Comparison of ENCODE assay signal across 23 mouse cellular contexts in the genomic region with DNA sequence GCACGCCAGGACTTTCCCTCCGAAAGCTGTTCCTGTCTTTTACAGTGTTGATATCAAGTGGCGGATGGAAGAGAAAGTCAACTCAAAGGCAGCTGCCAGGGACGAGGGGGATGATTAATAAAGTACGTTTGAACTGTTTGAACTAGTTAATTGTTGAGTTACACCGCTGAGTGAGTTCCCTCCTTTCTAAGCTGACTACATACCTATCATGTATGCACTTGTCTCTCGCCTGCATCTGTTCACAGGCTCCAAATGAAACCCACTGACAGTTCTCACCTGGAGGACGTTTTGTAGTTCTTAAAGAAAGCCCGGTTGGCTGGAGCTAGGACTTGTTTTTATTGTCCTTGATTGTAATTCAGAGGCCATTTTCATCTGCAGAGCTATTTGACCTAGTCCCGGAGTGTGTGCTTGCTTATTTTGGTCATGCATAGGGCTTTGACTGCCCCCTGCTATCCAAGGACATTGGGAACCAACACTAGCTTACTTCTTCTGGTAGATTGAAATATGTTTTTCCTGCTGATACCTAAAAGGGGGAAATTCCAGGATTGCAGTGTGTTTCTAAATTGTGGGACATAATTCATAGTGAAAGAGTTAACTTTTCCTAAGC. TPM values are rescaled to one million over a fixed set of nuclear protein-coding genes. Genes with fewer than 3 reads are reported as not detected.
A peak's percentile ranks its signal among the peaks of the same experiment; 100 is the strongest.
DNase-seq lines count a peak whose midpoint lies in the region; ATAC-seq lines count a peak whose summit lies in the region.
"Had no signal": no experiment of that assay in that cellular context is flagged by ENCODE, and none has a peak within 500 bp of the region (broad histone marks: within the 10 kb centered on the region; RNA-seq: fewer than 3 reads in every experiment).

No protein-coding gene starts in this region.

- no peaks in the 10 kb centered on the region for H3K36me3 ChIP-seq in heart, embryonic 12.5 days
- 0 out of 2 replicates have a peak, but pooled peaks cover under 1% of the 10 kb centered on the region for H3K36me3 ChIP-seq in kidney, embryonic 15.5 days
- H3K36me3 ChIP-seq in embryonic facial prominence, embryonic 13.5 days, result no peaks in the 10 kb centered on the region; the same call in 1 of the 2 replicates
- no peaks in the 10 kb centered on the region for H3K36me3 ChIP-seq in limb, embryonic 15.5 days
- H3K36me3 ChIP-seq: neural tube, embryonic 15.5 days had no signal

- peaks cover 26% of the 10 kb centered on the region for H3K4me1 ChIP-seq in heart, embryonic 12.5 days (replicated peaks)
- H3K4me1 ChIP-seq in kidney, embryonic 15.5 days, result peaks cover 27% of the 10 kb centered on the region
- H3K4me1 ChIP-seq in embryonic facial prominence, embryonic 13.5 days, result peaks cover 26% of the 10 kb centered on the region
- peaks cover 15% of the 10 kb centered on the region for H3K4me1 ChIP-seq in limb, embryonic 15.5 days
- H3K4me1 ChIP-seq: forebrain, embryonic 13.5 days; neural tube, embryonic 15.5 days had no signal

- 32% methylated on average over 10 of the region's 10 CpGs for WGBS in heart, embryonic 12.5 days
- 31% methylated on average over 10 of the region's 10 CpGs for WGBS in kidney, embryonic 15.5 days
- 55% methylated on average over 10 of the region's 10 CpGs for WGBS in embryonic facial prominence, embryonic 13.5 days
- WGBS in limb, embryonic 15.5 days, result 50% methylated on average over 10 of the region's 10 CpGs

- H3K27me3 ChIP-seq in heart, embryonic 12.5 days (replicated peaks), result no peaks in the 10 kb centered on the region
- H3K27me3 ChIP-seq in kidney, embryonic 15.5 days, result no peaks in the 10 kb centered on the region
- no peaks in the 10 kb centered on the region for H3K27me3 ChIP-seq in embryonic facial prominence, embryonic 13.5 days
- H3K27me3 ChIP-seq in limb, embryonic 15.5 days, result no peaks in the 10 kb centered on the region
- H3K27me3 ChIP-seq: neural tube, embryonic 15.5 days had no signal

- DNase-seq in heart, adult 9 months (ENCODE audit: low spot score in 2 of 2), result no peak
- peak; percentile 31 for DNase-seq in kidney, adult 11 months
- DNase-seq in layer of hippocampus, postnatal 25 days (ENCODE audit: extremely low spot score in 1 of 2, low spot score in 1 of 2), result no peak
- DNase-seq in lung, postnatal 10 days, result no peak
- DNase-seq: adrenal gland, postnatal 36 days; B cell, adult 2 months; cerebellum, adult 11-12 months; cerebellum, postnatal 25 days; embryo, embryonic 11 days; gastrocnemius, postnatal 10 days; kidney, postnatal 10 days; lung, embryonic 14.5 days; lung, postnatal 4 days; thymus, postnatal 25 days had no signal

- H3K27ac ChIP-seq in heart, embryonic 12.5 days (ENCODE audit: poor library complexity, severe bottlenecking), result peak overlapping the region; percentile 52; the same call in 1 of the 2 replicates
- H3K27ac ChIP-seq in kidney, embryonic 15.5 days, result no peak overlapping the region
- peak overlapping the region; percentile 57 for H3K27ac ChIP-seq in embryonic facial prominence, embryonic 13.5 days
- H3K27ac ChIP-seq in limb, embryonic 15.5 days, result peak overlapping the region; percentile 66; the same call in 1 of the 2 replicates
- H3K27ac ChIP-seq: forebrain, embryonic 13.5 days; hindbrain, postnatal 0 days; neural tube, embryonic 15.5 days had no signal

- no peak for ATAC-seq in heart, embryonic 12.5 days (ENCODE audit: insufficient number of reproducible peaks, low FRiP score)
- ATAC-seq in kidney, embryonic 15.5 days (replicated peaks; ENCODE audit: low FRiP score), result no peak
- ATAC-seq in embryonic facial prominence, embryonic 13.5 days (ENCODE audit: insufficient number of reproducible peaks, insufficient read depth, low FRiP score, low TSS enrichment, low read depth), result no peak
- ATAC-seq in limb, embryonic 15.5 days (ENCODE audit: insufficient number of reproducible peaks, low FRiP score, low TSS enrichment, low read depth), result no peak
- ATAC-seq: forebrain, embryonic 13.5 days; hindbrain, postnatal 0 days; midbrain, embryonic 16.5 days had no signal

- H3K4me3 ChIP-seq in heart, embryonic 12.5 days, result no peak overlapping the region
- H3K4me3 ChIP-seq in kidney, embryonic 15.5 days (replicated peaks), result no peak overlapping the region
- no peak overlapping the region for H3K4me3 ChIP-seq in embryonic facial prominence, embryonic 13.5 days
- H3K4me3 ChIP-seq in limb, embryonic 15.5 days, result no peak overlapping the region
- H3K4me3 ChIP-seq: erythroblast, embryonic 14.5 days; forebrain, embryonic 13.5 days; neural tube, embryonic 15.5 days had no signal

- H3K9me3 ChIP-seq in heart, embryonic 12.5 days (replicated peaks), result no peaks in the 10 kb centered on the region
- H3K9me3 ChIP-seq in kidney, embryonic 15.5 days (replicated peaks), result no peaks in the 10 kb centered on the region
- no peaks in the 10 kb centered on the region for H3K9me3 ChIP-seq in embryonic facial prominence, embryonic 13.5 days
- H3K9me3 ChIP-seq in limb, embryonic 15.5 days, result no peaks in the 10 kb centered on the region
- H3K9me3 ChIP-seq: forebrain, embryonic 13.5 days; neural tube, embryonic 15.5 days had no signal

- H3K4me2 ChIP-seq in heart, embryonic 12.5 days, result peak overlapping the region; percentile 46
- H3K4me2 ChIP-seq in kidney, embryonic 15.5 days, result no peak overlapping the region
- H3K4me2 ChIP-seq in embryonic facial prominence, embryonic 13.5 days, result no peak overlapping the region
- no peak overlapping the region for H3K4me2 ChIP-seq in limb, embryonic 15.5 days
- H3K4me2 ChIP-seq: forebrain, embryonic 13.5 days; lung, embryonic 14.5 days; neural tube, embryonic 15.5 days had no signal

- no peak overlapping the region for H3K9ac ChIP-seq in heart, embryonic 12.5 days
- no peak overlapping the region for H3K9ac ChIP-seq in kidney, embryonic 15.5 days
- H3K9ac ChIP-seq in embryonic facial prominence, embryonic 13.5 days, result no peak overlapping the region
- H3K9ac ChIP-seq in limb, embryonic 15.5 days, result no peak overlapping the region
- H3K9ac ChIP-seq: forebrain, embryonic 13.5 days; lung, embryonic 14.5 days; neural tube, embryonic 15.5 days had no signal

RNA-seq across cellular contexts. Expression of a gene that starts 47.6 kb away (rescaled TPM):
- 28.7 and 32.3 TPM in 2 replicates for polyA plus RNA-seq in heart, embryonic 12.5 days (2016; fragmentation: Nextera tagmentation; extraction: Ambion mirVana)
- 47.1 and 49.5 TPM in 2 replicates for polyA plus RNA-seq in kidney, embryonic 15.5 days (2015; fragmentation: Nextera tagmentation; extraction: Ambion mirVana)
- 54.1 and 56.0 TPM in 2 replicates for polyA plus RNA-seq in embryonic facial prominence, embryonic 13.5 days (2015; fragmentation: Nextera tagmentation; extraction: Ambion mirVana)
- 35.5 and 38.5 TPM in 2 replicates for polyA plus RNA-seq in limb, embryonic 15.5 days (2015; fragmentation: Nextera tagmentation; extraction: Ambion mirVana)
- total RNA-seq in layer of hippocampus, postnatal 25 days (2021), result 10 to 100 TPM; 17.9 to 21.1 TPM

RNA-seq across cellular contexts. Expression of a gene that starts 52.6 kb away (rescaled TPM):
- 15.1 and 17.8 TPM in 2 replicates for polyA plus RNA-seq in heart, embryonic 12.5 days (2016; fragmentation: Nextera tagmentation; extraction: Ambion mirVana)
- 27.8 and 28.0 TPM in 2 replicates for polyA plus RNA-seq in kidney, embryonic 15.5 days (2015; fragmentation: Nextera tagmentation; extraction: Ambion mirVana)
- polyA plus RNA-seq in embryonic facial prominence, embryonic 13.5 days (2015; fragmentation: Nextera tagmentation; extraction: Ambion mirVana), result 19.3 and 21.3 TPM in 2 replicates
- polyA plus RNA-seq in limb, embryonic 15.5 days (2015; fragmentation: Nextera tagmentation; extraction: Ambion mirVana), result 12.5 and 15.1 TPM in 2 replicates
- 10 to 100 TPM; 27.7 to 33.5 TPM for total RNA-seq in layer of hippocampus, postnatal 25 days (2021)
